Mouse (Mus musculus) heart, embryonic 11.5 days (tissue): Measurements from ENCODE around the gene Nrxn3. TPM values are rescaled to one million over a fixed set of nuclear protein-coding genes. Genes with fewer than 3 reads are reported as not detected.

Experiments
- ATAC-seq: fragments of 200-750 bp; cut with Nextera tagmentation; replicated peaks from 2 replicates; pipeline ENCODE4 v1.8.0; 2017; ENCODE audit warnings: moderate library complexity; ENCODE audit not compliant: insufficient number of reproducible peaks, low FRiP score, low TSS enrichment
- H3K27ac ChIP-seq: fragments of 300-500 bp; sonication (generic); 2 replicates; pipeline ENCODE4 v1.5.1; 2014; ENCODE audit warnings: mild to moderate bottlenecking, low read depth, low read length
- H3K27me3 ChIP-seq: fragments of 300-500 bp; sonication (generic); 2 replicates; pipeline ENCODE4 v1.6.1; 2014; ENCODE audit warnings: mild to moderate bottlenecking, low read length, mixed read lengths; ENCODE audit not compliant: control insufficient read depth, insufficient read depth
- H3K36me3 ChIP-seq: fragments of 300-500 bp; sonication (generic); 2 replicates; pipeline ENCODE4 v1.6.1; 2014; ENCODE audit warnings: mild to moderate bottlenecking, low read length, moderate library complexity, mixed read lengths; ENCODE audit not compliant: control insufficient read depth, insufficient read depth
- H3K4me1 ChIP-seq: fragments of 300-500 bp; sonication (generic); 2 replicates; pipeline ENCODE4 v1.6.1; 2014; ENCODE audit warnings: low read length; ENCODE audit not compliant: control insufficient read depth, insufficient read depth
- H3K4me2 ChIP-seq: fragments of 300-500 bp; sonication (generic); 2 replicates; pipeline ENCODE4 v1.6.1; 2014; ENCODE audit warnings: mild to moderate bottlenecking, moderate library complexity
- H3K4me3 ChIP-seq: fragments of 300-500 bp; sonication (generic); 2 replicates; pipeline ENCODE4 v1.5.1; 2014; ENCODE audit warnings: low read depth, low read length
- H3K9ac ChIP-seq: fragments of 300-500 bp; sonication (generic); 2 replicates; pipeline ENCODE4 v1.6.1; 2014; ENCODE audit warnings: mild to moderate bottlenecking, low read depth, low read length, moderate library complexity
- H3K9me3 ChIP-seq: fragments of 300-500 bp; sonication (generic); replicated peaks from 2 replicates; pipeline ENCODE4 v1.6.1; 2016; ENCODE audit warnings: low read length; ENCODE audit not compliant: control insufficient read depth
- WGBS: fragments of 180-500 bp; shearing (Covaris S2); extraction: QIAGEN DNeasy Blood & Tissue Kit; methylation state at CpG from one replicate; pipeline ENCODE4 v1.1.7; 2014; ENCODE audit not compliant: insufficient replicate concordance; 5-methylcytosine and 5-hydroxymethylcytosine counted together
- polyA plus RNA-seq: library from polyadenylated mRNA; unstranded; fragments of >200 nt; fragmentation: Nextera tagmentation; extraction: Ambion mirVana; gene quantifications from 2 replicates; pipeline ENCODE4 v1.2.1, GENCODE M21; 2014

The Nrxn3 gene
- polyA plus RNA-seq, 1 experiment from 2014 or later: 4.5 TPM

- Histone ChIP-seq H3K9me3 (no peaks in the 10 kb centered on the region), H3K4me3 (no peak overlapping the region), H3K27ac (no peak overlapping the region), H3K27me3 (no peaks in the 10 kb centered on the region), H3K9ac (no peak overlapping the region), H3K36me3 (no peaks in the 10 kb centered on the region), H3K4me1 (no peaks in the 10 kb centered on the region; the same call in 1 of the 2 replicates), H3K4me2 (no peak overlapping the region)
- 78% methylated on average over 3 of the region's 3 CpGs for WGBS
- ATAC-seq: no peak
Measured at GRCm38 (mm10) chr12:88957431-88957830, 234.8 kb downstream of the Nrxn3 start.

GRCm38 (mm10) chr12:88960817-88961216 is 238.1 kb downstream of the Nrxn3 start:
- H3K27ac ChIP-seq: no peak overlapping the region
- H3K27me3 ChIP-seq: no peaks in the 10 kb centered on the region
- no peaks in the 10 kb centered on the region for H3K36me3 ChIP-seq
- WGBS: 88% methylated on average over 1 of the region's 1 CpGs
- no peaks in the 10 kb centered on the region for H3K9me3 ChIP-seq
- H3K9ac ChIP-seq: no peak overlapping the region
- no peaks in the 10 kb centered on the region for H3K4me1 ChIP-seq
- H3K4me3 ChIP-seq: no peak overlapping the region
- ATAC-seq: no peak
- no peak overlapping the region for H3K4me2 ChIP-seq

GRCm38 (mm10) chr12:88966329-88966728 is 243.7 kb downstream of the Nrxn3 start:
- Histone ChIP-seq H3K27me3 (no peaks in the 10 kb centered on the region), H3K4me3 (no peak overlapping the region), H3K9me3 (no peaks in the 10 kb centered on the region), H3K9ac (no peak overlapping the region), H3K36me3 (no peaks in the 10 kb centered on the region), H3K4me1 (no peaks in the 10 kb centered on the region), H3K27ac (no peak overlapping the region), H3K4me2 (no peak overlapping the region)
- no peak for ATAC-seq
- WGBS: 81% methylated on average over 4 of the region's 4 CpGs

GRCm38 (mm10) chr12:88976621-88977020 is 253.9 kb downstream of the Nrxn3 start:
- WGBS: 74% methylated on average over 2 of the region's 2 CpGs
- no peaks in the 10 kb centered on the region for H3K4me1 ChIP-seq
- no peaks in the 10 kb centered on the region for H3K9me3 ChIP-seq
- no peak overlapping the region for H3K27ac ChIP-seq
- ATAC-seq: no peak
- H3K36me3 ChIP-seq: no peaks in the 10 kb centered on the region
- no peak overlapping the region for H3K9ac ChIP-seq
- no peaks in the 10 kb centered on the region for H3K27me3 ChIP-seq
- no peak overlapping the region for H3K4me2 ChIP-seq
- H3K4me3 ChIP-seq: no peak overlapping the region

- Histone ChIP-seq H3K27ac (peak overlapping the region; percentile 79), H3K9ac (no peak overlapping the region), H3K4me1 (peaks cover 20% of the 10 kb centered on the region), H3K4me3 (no peak overlapping the region), H3K9me3 (no peaks in the 10 kb centered on the region), H3K36me3 (no peaks in the 10 kb centered on the region), H3K27me3 (no peaks in the 10 kb centered on the region), H3K4me2 (peak overlapping the region; percentile 43)
- WGBS: 22% methylated on average over 10 of the region's 10 CpGs
- ATAC-seq: peak; percentile 97
Measured at GRCm38 (mm10) chr12:88983688-88984330, 261.1 kb downstream of the Nrxn3 start.

- H3K4me1 ChIP-seq: peaks cover 20% of the 10 kb centered on the region
- no peaks in the 10 kb centered on the region for H3K27me3 ChIP-seq
- H3K27ac ChIP-seq: peak overlapping the region; percentile 79
- no peaks in the 10 kb centered on the region for H3K9me3 ChIP-seq
- WGBS: 6% methylated on average over 8 of the region's 8 CpGs
- H3K36me3 ChIP-seq: no peaks in the 10 kb centered on the region
- peak overlapping the region; percentile 8; the same call in 1 of the 2 replicates for H3K4me3 ChIP-seq
- no peak overlapping the region for H3K9ac ChIP-seq
- peak; percentile 95 for ATAC-seq
- peak overlapping the region; percentile 43 for H3K4me2 ChIP-seq
Measured at GRCm38 (mm10) chr12:88984375-88984774, 261.7 kb downstream of the Nrxn3 start.

- Histone ChIP-seq H3K4me3 (peak overlapping the region; percentile 8; the same call in 1 of the 2 replicates), H3K36me3 (no peaks in the 10 kb centered on the region), H3K4me2 (peak overlapping the region; percentile 43), H3K4me1 (peaks cover 20% of the 10 kb centered on the region), H3K27ac (peak overlapping the region; percentile 79), H3K9ac (no peak overlapping the region), H3K9me3 (no peaks in the 10 kb centered on the region), H3K27me3 (no peaks in the 10 kb centered on the region)
- 18% methylated on average over 5 of the region's 5 CpGs for WGBS
- ATAC-seq: no peak
Measured at GRCm38 (mm10) chr12:88984804-88985203, 262.1 kb downstream of the Nrxn3 start.

GRCm38 (mm10) chr12:88987046-88987445 is 264.4 kb downstream of the Nrxn3 start:
- Histone ChIP-seq H3K27me3 (no peaks in the 10 kb centered on the region), H3K9ac (no peak overlapping the region), H3K36me3 (no peaks in the 10 kb centered on the region), H3K4me2 (no peak overlapping the region), H3K27ac (no peak overlapping the region), H3K9me3 (no peaks in the 10 kb centered on the region), H3K4me1 (peaks cover 20% of the 10 kb centered on the region), H3K4me3 (no peak overlapping the region)
- no peak for ATAC-seq
- 49% methylated on average over 4 of the region's 4 CpGs for WGBS

- Histone ChIP-seq H3K4me1 (0 out of 2 replicates have a peak, but pooled peaks cover 1% of the 10 kb centered on the region), H3K9ac (no peak overlapping the region), H3K27ac (no peak overlapping the region), H3K4me2 (no peak overlapping the region), H3K36me3 (no peaks in the 10 kb centered on the region), H3K27me3 (no peaks in the 10 kb centered on the region), H3K4me3 (no peak overlapping the region), H3K9me3 (no peaks in the 10 kb centered on the region)
- ATAC-seq: no peak
- WGBS: 82% methylated on average over 5 of the region's 5 CpGs
Measured at GRCm38 (mm10) chr12:88990753-88991152, 268.1 kb downstream of the Nrxn3 start.
